Mouse (Mus musculus): ENCODE measurements at regions not wholly inside any gene's neighbourhood (a gene's known extent, or its start where the extent isn't known, plus 50 kb on each side); places are given as distances from the start of the nearest gene placed in this dataset.

GRCm38 (mm10) chr8:126659691-126660657 lies 66.2 kb upstream of the Irf2bp2 start:
- DNase-seq (ENCODE audit: low read depth), result no peak

- DNase-seq (ENCODE audit: low read depth), result no peak
Observed at GRCm38 (mm10) chr8:126657546-126657945, 63.8 kb upstream of the Irf2bp2 start.

- no peak for DNase-seq (ENCODE audit: low read depth)
Observed at GRCm38 (mm10) chr8:126656554-126657260, 62.9 kb upstream of the Irf2bp2 start.

- no peak for DNase-seq (ENCODE audit: low read depth)
Observed at GRCm38 (mm10) chr8:126655565-126655964, 61.8 kb upstream of the Irf2bp2 start.

GRCm38 (mm10) chr8:126654353-126654752 lies 60.6 kb upstream of the Irf2bp2 start:
- no peak for DNase-seq (ENCODE audit: low read depth)

GRCm38 (mm10) chr8:126652151-126652550 lies 58.4 kb upstream of the Irf2bp2 start:
- DNase-seq (ENCODE audit: low read depth), result no peak

GRCm38 (mm10) chr8:126650945-126651344 lies 57.2 kb upstream of the Irf2bp2 start:
- peak; percentile 61 for DNase-seq (ENCODE audit: low read depth)

- DNase-seq (ENCODE audit: low read depth), result no peak
Observed at GRCm38 (mm10) chr8:126649305-126649704, 55.5 kb upstream of the Irf2bp2 start.

GRCm38 (mm10) chr8:126647350-126647749 lies 53.6 kb upstream of the Irf2bp2 start:
- no peak for DNase-seq (ENCODE audit: low read depth)

- DNase-seq (ENCODE audit: low read depth), result no peak
Observed at GRCm38 (mm10) chr8:126646604-126647311, 53.0 kb upstream of the Irf2bp2 start.

GRCm38 (mm10) chr8:126644179-126644578 lies 50.4 kb upstream of the Irf2bp2 start:
- no peak for DNase-seq (ENCODE audit: low read depth)

Data from fibroblast of lung, adult 2 months (primary cell).